18 mouse cellular contexts compared by ENCODE assay signal in genomic region chr4:63972536-63972935, GRCm38 (mm10).
A peak's percentile ranks its signal among the peaks of the same experiment; 100 is the strongest.
DNase-seq lines count a peak whose midpoint lies in the region; ATAC-seq lines count a peak whose summit lies in the region.
"Had no signal": no experiment of that assay in that cellular context is flagged by ENCODE, and none has a peak within 500 bp of the region (broad histone marks: within the 10 kb centered on the region; RNA-seq: fewer than 3 reads in every experiment).

No protein-coding gene starts in this region.

- DNase-seq in cerebellum, adult 11-12 months, result peak; percentile 27
- DNase-seq in cerebellum, adult 11 months, result no peak
- DNase-seq in cerebellum, adult 8-10 months, result peak; percentile 20
- peak; percentile 48 to 54 for DNase-seq in cerebellum, postnatal 10 days
- DNase-seq in spleen, postnatal 14 days (ENCODE audit: low spot score in 2 of 2), result no peak
- DNase-seq in heart, adult 9 months (ENCODE audit: low spot score in 2 of 2), result no peak
- DNase-seq: adrenal gland, adult 2 months; adrenal gland, postnatal 14 days; B cell, adult 2 months; forebrain, postnatal 0 days; gastrocnemius, adult 2 months; gastrocnemius, postnatal 14 days; heart, adult 18-20 months; kidney, adult 2 months had no signal

- no peak for ATAC-seq in activated CD4-positive, CD25-positive, alpha-beta regulatory T cell, adult 4 months
- ATAC-seq: forebrain, embryonic 14.5 days; forebrain, postnatal 0 days; intestine, postnatal 0 days; Patski had no signal

Comparison
In these comparisons a context has a peak if more than half of its experiments do, and no peak if none do; other contexts are left out.
1. DNase-seq: peak in cerebellum, adult 11-12 months (single experiment), cerebellum, adult 8-10 months (single experiment) and cerebellum, postnatal 10 days (2 of 2); none in cerebellum, adult 11 months (single experiment), spleen, postnatal 14 days (0 of 2) and heart, adult 9 months (0 of 2).